Mouse (Mus musculus): ENCODE data around the gene Rnf114.

Rnf114 gene

GRCm38 (mm10) chr2:167491757-167492708 is at the start of gene Rnf114:
Rnf114 (plus strand) TSS chr2:167492645.
- DNase-seq (ENCODE audit: low read depth, low spot score) = no peak

DNA sequence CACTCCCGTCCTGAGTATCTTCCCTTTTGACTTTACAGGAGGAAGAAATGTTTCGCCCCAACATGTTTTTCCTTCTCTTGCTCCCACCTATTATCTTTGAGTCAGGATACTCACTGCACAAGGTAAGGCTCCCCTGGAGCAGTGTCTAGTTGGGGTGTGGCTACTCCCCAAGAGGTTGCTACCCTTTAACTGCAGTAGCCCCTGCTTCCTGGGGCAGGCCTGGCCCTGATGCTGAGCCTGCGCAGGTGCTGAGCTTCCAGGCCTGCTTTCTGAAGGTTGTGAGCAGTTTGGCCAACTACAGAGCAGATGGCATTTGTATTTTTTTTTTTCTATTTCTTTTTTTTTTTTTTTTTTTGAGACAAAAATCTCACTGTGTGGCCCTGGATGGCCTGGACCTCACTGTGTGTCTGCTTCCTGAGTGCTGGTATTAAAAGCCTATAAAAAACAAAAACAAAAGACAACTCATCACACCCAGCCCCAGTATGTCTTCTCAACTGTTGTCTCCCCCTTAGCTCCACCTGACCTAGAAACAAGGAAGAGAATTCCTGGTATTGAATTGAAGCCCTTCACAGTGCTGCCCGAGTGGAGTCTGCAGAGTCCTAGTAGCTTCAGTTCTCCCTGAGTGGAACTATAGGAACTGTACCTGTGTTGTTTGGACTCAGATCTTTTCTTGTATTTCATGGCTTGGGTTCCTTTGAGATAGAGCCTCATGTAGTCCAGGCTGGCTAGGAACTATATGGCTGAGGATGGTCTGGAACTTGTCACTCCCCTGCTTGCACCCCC is 48.8 kb upstream of the Rnf114 start:
- no peak for DNase-seq (ENCODE audit: low read depth, low spot score)

DNA sequence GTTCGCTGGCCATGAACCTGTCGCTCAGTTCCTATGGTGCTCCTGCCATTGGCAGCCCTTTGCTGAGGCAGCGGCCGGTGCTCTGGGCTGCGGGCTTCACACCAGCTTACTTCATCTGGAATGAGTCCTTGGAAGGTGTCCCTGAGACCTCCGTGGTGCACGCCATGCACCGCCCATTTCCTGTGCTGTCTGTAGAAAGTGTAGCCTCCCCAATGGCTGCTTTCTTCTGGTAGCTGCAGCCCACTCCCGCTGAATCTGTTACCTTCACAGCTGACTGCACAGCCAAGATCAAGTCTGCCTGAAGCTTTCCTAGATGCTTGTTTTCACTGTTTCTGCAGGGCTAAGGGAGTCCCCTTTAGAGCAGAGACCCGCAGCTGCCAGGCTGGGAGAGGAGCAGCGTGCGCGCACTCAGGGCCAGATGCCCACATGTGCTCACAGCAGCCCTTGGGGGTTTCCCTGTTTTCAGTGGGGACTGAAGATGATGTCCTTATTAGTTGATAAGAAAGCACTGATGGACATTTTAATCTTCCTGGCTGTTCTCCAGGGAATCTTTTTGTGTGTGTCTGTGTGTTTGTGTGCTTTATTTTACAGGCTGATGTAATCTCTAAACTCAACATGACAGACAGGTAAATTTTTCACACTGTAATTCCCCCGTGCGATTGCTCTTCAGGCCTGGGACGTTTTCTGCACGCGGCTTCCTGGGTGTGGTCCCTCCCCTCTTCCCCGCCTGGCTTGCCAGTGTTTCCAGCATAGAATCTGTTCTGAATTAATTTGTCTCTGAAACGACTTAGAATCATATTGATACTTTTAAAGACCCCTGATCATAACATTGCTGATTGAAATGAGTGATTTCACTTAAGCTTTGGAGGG is 46.3 kb upstream of the Rnf114 start:
- DNase-seq (ENCODE audit: low read depth, low spot score) = no peak

GRCm38 (mm10) chr2:167447207-167447606 is 45.2 kb upstream of the Rnf114 start:
- no peak for DNase-seq (ENCODE audit: low read depth, low spot score)

DNA sequence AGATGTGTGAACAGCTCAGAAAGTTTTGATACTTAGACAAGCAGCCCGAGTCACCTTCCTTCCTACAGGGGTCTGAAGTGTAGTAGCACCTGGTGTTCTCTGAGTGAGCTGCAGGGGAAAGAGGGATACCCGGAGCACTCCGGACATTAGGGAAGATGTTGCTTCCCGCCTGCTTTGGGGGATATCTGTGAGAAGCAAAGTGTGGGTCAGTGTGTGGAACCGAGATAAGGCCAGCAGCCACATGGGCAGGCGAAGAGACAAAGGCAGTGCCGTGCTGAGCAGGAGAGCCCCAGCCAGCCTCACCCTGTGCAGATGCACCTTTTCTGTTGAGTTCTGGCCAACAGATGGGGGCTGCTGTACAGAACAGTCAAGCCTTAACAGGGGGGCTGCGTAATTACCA is 44.8 kb upstream of the Rnf114 start:
- DNase-seq (ENCODE audit: low read depth, low spot score) = no peak

GRCm38 (mm10) chr2:167449331-167450275 is 42.8 kb upstream of the Rnf114 start:
- no peak for DNase-seq (ENCODE audit: low read depth, low spot score)

DNA sequence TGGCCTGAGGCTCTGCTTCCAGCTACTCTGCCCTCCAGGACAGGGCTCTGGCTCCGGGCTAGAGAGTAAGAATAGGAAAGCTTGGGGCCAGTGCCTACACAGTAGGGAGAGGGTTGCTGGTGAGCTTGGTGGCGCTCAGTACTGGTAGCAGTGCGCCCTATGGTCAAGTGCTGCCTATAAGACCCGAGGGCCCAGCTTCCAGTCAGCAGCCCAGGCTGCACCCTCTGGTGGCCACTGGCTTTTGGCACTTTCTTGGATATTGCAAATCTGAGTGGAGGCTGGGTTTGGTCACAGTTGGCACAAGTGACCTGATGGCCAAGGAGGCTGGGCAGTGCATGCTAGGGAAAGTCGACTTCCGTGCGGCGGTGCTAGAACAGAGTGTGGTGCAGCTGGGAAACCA is 41.8 kb upstream of the Rnf114 start:
- DNase-seq (ENCODE audit: low read depth, low spot score) = no peak

- no peak for DNase-seq (ENCODE audit: low read depth, low spot score)
These were observed 38.6 kb upstream of the Rnf114 start for GRCm38 (mm10) chr2:167453814-167454213.

GRCm38 (mm10) chr2:167456361-167457020 is 36.0 kb upstream of the Rnf114 start:
- no peak for DNase-seq (ENCODE audit: low read depth, low spot score)

DNA sequence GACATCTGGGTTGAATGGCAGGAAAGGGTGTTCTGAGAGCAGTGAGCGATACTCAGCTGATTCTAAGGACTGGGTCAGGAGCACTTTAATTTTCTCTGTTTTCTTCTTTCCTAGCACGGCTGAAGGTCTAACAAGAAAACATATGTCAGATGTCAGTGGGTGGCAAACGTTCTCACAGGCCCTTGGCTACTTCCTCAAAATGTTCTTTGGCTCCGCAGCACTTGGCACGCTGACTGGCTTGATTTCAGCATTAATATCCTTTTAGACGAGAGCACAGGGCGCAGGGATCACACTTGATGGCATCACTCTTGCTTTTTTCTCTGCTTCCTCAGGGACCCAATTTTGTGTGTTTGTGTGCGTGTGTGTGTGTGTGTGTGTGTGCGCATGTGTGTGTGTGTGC is 35.2 kb upstream of the Rnf114 start:
- DNase-seq (ENCODE audit: low read depth, low spot score) = no peak

GRCm38 (mm10) chr2:167458548-167458947 is 33.9 kb upstream of the Rnf114 start:
- no peak for DNase-seq (ENCODE audit: low read depth, low spot score)

DNA sequence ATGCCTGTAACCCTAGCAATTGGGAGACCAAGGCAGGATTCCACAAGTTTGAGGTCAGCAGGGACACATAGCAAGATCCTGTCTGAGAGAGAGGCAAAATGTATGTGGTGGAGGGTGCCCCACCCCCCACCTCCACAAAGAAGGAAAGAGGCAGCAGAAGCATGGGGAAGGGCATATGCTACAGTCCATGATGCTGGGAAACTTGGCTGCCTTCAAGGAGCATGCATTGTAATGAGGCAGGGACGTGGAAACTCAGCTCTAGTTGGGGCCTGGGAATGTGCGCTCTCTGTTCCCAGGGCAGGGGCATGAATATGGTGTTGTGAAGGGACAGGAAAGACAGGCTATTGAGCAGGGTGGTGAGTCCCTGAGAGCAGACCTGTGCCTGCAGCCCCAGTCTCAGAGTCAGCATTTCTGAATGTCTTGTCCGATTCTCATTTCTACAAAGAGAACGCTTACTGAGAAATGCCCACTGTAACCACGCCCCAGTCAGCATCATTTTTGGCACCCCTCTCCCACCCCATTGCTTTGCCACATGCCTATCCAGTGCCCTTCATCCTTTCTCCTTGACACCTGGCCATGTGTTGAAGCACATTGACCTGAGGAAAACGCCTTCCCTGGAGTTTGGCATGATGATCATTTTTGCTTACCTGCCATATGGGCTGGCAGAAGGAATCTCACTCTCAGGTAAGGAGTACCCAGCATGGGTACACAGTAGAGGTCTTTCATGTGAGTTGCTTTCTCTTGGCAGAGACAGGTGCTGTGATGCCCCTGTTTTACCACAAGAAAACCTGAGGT is 33.2 kb upstream of the Rnf114 start:
- DNase-seq (ENCODE audit: low read depth, low spot score) = no peak

- peak; percentile 27 for DNase-seq (ENCODE audit: low read depth, low spot score)
These were observed 29.5 kb upstream of the Rnf114 start for GRCm38 (mm10) chr2:167462954-167463353.

GRCm38 (mm10) chr2:167463802-167464201 is 28.6 kb upstream of the Rnf114 start:
- no peak for DNase-seq (ENCODE audit: low read depth, low spot score)

DNA sequence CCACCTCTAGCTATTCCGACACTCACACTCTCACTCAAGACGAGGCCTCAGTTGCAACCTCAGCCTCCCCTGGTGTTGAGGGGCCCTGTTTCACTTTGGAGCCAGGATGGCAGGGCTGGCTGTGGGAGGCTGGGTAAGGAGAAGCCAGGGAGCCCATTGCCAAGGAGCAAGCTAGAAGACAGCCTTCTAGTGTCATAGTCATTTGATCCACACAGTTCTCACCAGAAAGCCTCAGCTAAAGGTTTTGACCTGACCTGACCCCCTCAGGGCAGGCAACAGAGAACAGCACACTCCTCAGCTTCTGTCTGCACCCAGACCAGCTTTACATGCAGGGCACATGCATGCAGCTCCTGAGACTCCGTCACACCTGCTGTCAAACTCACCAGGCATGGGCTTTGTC is 26.5 kb upstream of the Rnf114 start:
- DNase-seq (ENCODE audit: low read depth, low spot score) = no peak

- DNase-seq (ENCODE audit: low read depth, low spot score) = no peak
These were observed 25.2 kb upstream of the Rnf114 start for GRCm38 (mm10) chr2:167467214-167467613.

GRCm38 (mm10) chr2:167468444-167468843 is 24.0 kb upstream of the Rnf114 start:
- DNase-seq (ENCODE audit: low read depth, low spot score) = no peak

DNA sequence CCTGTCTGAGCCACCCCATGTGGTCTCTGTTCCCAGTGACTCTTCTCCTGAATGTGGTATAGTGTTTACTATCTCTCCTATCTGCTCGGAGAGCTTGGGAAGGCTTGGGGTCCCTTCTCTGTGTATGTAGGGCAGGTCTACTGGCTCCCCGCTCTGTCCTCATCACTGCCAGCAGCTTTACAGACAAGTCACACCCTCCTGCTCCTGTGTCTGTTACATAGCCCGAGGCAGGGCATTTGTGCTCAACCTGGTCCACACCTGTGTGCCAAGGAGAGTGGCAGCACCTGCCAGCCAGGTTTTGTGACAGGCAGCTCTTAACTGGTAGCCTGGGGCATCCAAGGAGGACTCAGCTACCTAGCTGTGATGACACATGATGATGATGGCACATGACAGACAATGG is 21.8 kb upstream of the Rnf114 start:
- DNase-seq (ENCODE audit: low read depth, low spot score) = no peak

DNA sequence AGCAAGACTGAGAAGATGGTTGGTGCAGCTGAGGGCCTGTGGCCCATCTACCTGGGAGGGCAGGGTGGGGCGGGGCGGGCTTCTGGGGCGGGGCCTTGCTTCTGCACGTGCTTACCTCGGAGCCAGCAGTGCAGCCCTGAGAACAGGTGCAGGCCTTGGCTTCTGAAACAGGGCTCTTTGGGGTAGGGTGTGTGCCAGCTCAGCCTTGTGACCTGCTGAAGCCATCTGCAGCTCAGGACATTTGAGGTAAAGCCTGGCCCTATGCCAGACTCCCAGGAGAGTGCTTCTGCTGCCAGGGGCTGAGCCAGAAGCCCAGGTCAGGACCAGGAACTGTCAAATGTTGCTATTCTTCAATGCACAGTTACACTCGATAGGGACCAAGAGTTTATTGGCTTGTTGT is 20.9 kb upstream of the Rnf114 start:
- no peak for DNase-seq (ENCODE audit: low read depth, low spot score)
